Mouse (Mus musculus) layer of hippocampus, adult 2 months (tissue): Measurements from ENCODE around the gene Gm20850. TPM values are rescaled to one million over a fixed set of nuclear protein-coding genes. Genes with fewer than 3 reads are reported as not detected.
"Not testable (repeated sequence)": the region's sequence is repeated elsewhere in the genome, so short reads cannot be mapped to it uniquely, and the experiment has no call there.

Source experiments
- DNase-seq, 2 experiments: peaks; one replicate each; pipeline ENCODE4 v3.0.0; 2022; ENCODE audit warnings: low spot score in 2 of 2
- H3K27ac ChIP-seq: fragments of 200-600 bp; 2 replicates; pipeline ENCODE4 v1.8.1; 2022
- H3K4me3 ChIP-seq: fragments of 200-600 bp; 2 replicates; pipeline ENCODE4 v1.8.1; 2022; ENCODE audit warnings: mild to moderate bottlenecking
- long read RNA-seq, 2 experiments: library from polyadenylated mRNA; stranded (forward); transcript quantifications; one replicate each; pipeline ENCODE4 v2.0.0; 2021; ENCODE audit warnings: borderline mapping rate in 2 of 2
- total RNA-seq, 2 experiments: library from RNA; stranded (reverse); gene quantifications; 2 replicates each; pipeline ENCODE4 v1.2.3; 2021

The Gm20850 gene
- total RNA-seq: not detected
- long read RNA-seq, experiment 1: 0 reads
- long read RNA-seq, experiment 2: 0 reads

- H3K4me3 ChIP-seq, DNase-seq, H3K27ac ChIP-seq: not testable (repeated sequence)
These were observed at the start of gene Gm20850 for GRCm38 (mm10) chrY:75715022-75715421. Gene Gm20850 (plus strand): TSS chrY:75715322.
